Mouse (Mus musculus) heart, embryonic 14.5 days (tissue): Measurements from ENCODE around the gene Thsd4. TPM values are rescaled to one million over a fixed set of nuclear protein-coding genes. Genes with fewer than 3 reads are reported as not detected.

ENCODE experiments used
- ATAC-seq: fragments of 200-750 bp; cut with Nextera tagmentation; 2 replicates; pipeline ENCODE4 v1.8.0; 2017; ENCODE audit warnings: low read depth, moderate TSS enrichment; ENCODE audit not compliant: insufficient number of reproducible peaks, insufficient read depth, low FRiP score
- H3K27ac ChIP-seq, 2 experiments: fragments of 200-500 bp in 1 of 2; fragments of 300-500 bp in 1 of 2; sonication (generic) in 1 of 2; replicated peaks in 1 of 2; 2 replicates each; pipeline ENCODE4 v1.5.1; 2012 to 2014; ENCODE audit warnings: low read depth in 2 of 2, low read length in 2 of 2, control low read depth in 1 of 2, mild to moderate bottlenecking in 1 of 2, mixed read lengths in 1 of 2; ENCODE audit not compliant: control insufficient read depth in 1 of 2, insufficient read depth in 1 of 2
- H3K27me3 ChIP-seq: fragments of 300-500 bp; sonication (generic); 2 replicates; pipeline ENCODE4 v1.6.1; 2014; ENCODE audit warnings: mild to moderate bottlenecking, low read length, control low read depth; ENCODE audit not compliant: control insufficient read depth, insufficient read depth
- H3K36me3 ChIP-seq: fragments of 300-500 bp; sonication (generic); 2 replicates; pipeline ENCODE4 v1.6.1; 2014; ENCODE audit warnings: mild to moderate bottlenecking, control low read depth, low read length, mixed read lengths; ENCODE audit not compliant: control insufficient read depth, insufficient read depth
- H3K4me1 ChIP-seq, 2 experiments: fragments of 200-500 bp in 1 of 2; fragments of 300-500 bp in 1 of 2; sonication (generic) in 1 of 2; 2 replicates each; pipeline ENCODE4 v1.6.1; 2012 to 2014; ENCODE audit warnings: low read length in 2 of 2, control low read depth in 1 of 2, mixed read lengths in 1 of 2; ENCODE audit not compliant: control insufficient read depth in 2 of 2, insufficient read depth in 2 of 2
- H3K4me2 ChIP-seq: fragments of 300-500 bp; sonication (generic); 2 replicates; pipeline ENCODE4 v1.6.1; 2014; ENCODE audit warnings: mild to moderate bottlenecking, low read length
- H3K4me3 ChIP-seq, 2 experiments: fragments of 200-500 bp in 1 of 2; fragments of 300-500 bp in 1 of 2; sonication (generic) in 1 of 2; 2 replicates each; pipeline ENCODE4 v1.5.1; 2012 to 2014; ENCODE audit warnings: low read length in 2 of 2, mild to moderate bottlenecking in 2 of 2, control low read depth in 1 of 2, low read depth in 1 of 2, moderate library complexity in 1 of 2; ENCODE audit not compliant: control insufficient read depth in 1 of 2, insufficient read depth in 1 of 2
- H3K9ac ChIP-seq: fragments of 300-500 bp; sonication (generic); 2 replicates; pipeline ENCODE4 v1.6.1; 2014; ENCODE audit warnings: mild to moderate bottlenecking, low read length
- H3K9me3 ChIP-seq: fragments of 300-500 bp; sonication (generic); 2 replicates; pipeline ENCODE4 v1.6.1; 2016; ENCODE audit warnings: low read length, control low read depth; ENCODE audit not compliant: control insufficient read depth
- WGBS: fragments of 180-500 bp; shearing (Covaris S2); extraction: QIAGEN DNeasy Blood & Tissue Kit; methylation state at CpG from one replicate; pipeline ENCODE4 v1.1.7; 2014; 5-methylcytosine and 5-hydroxymethylcytosine counted together
- polyA plus RNA-seq: library from polyadenylated mRNA; unstranded; fragments of >200 nt; fragmentation: Nextera tagmentation; extraction: Ambion mirVana; gene quantifications from 2 replicates; pipeline ENCODE4 v1.2.1, GENCODE M21; 2014

Gene Thsd4
- polyA plus RNA-seq, 1 experiment from 2014 or later: 9.5 TPM

DNA sequence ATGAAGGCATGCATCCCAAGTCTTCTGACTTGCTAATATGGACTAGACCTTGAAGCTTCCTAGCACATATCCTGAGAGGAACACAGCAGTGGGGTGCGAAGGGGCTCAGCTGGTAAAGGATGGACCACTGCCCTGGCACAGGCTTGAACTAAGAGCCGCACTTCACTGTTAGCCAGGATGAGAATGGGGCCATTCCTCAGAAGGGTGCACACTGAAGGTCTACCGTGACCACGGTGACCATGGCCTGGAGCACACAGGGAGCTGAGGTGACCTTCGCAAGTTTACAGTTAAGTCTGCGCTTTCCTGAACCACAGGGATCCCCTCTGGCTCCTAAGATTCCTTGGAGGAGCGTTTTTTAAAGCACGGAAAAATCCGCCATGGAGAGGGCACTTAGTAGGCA is 406.5 kb downstream of the Thsd4 start:
- Histone ChIP-seq H3K4me3 (no peak overlapping the region), H3K36me3 (no peaks in the 10 kb centered on the region), H3K4me2 (no peak overlapping the region), H3K4me1 (no peaks in the 10 kb centered on the region; a peak in 1 of 4 replicates), H3K27me3 (no peaks in the 10 kb centered on the region), H3K27ac (no peak overlapping the region), H3K9me3 (no peaks in the 10 kb centered on the region), H3K9ac (no peak overlapping the region)
- 88% methylated on average over 9 of the region's 9 CpGs for WGBS
- no peak for ATAC-seq

- Histone ChIP-seq H3K9me3 (no peaks in the 10 kb centered on the region), H3K27ac (no peak overlapping the region), H3K4me3 (no peak overlapping the region), H3K27me3 (no peaks in the 10 kb centered on the region), H3K4me1 (no peaks in the 10 kb centered on the region), H3K9ac (no peak overlapping the region), H3K4me2 (no peak overlapping the region), H3K36me3 (no peaks in the 10 kb centered on the region)
- no peak for ATAC-seq
- WGBS: 76% methylated on average over 5 of the region's 5 CpGs
These were observed 411.6 kb downstream of the Thsd4 start for GRCm38 (mm10) chr9:60110200-60110599.

- H3K27ac ChIP-seq: no peak overlapping the region
- ATAC-seq: no peak
- H3K4me3 ChIP-seq: no peak overlapping the region
- H3K4me2 ChIP-seq: no peak overlapping the region
- no peaks in the 10 kb centered on the region for H3K4me1 ChIP-seq
- no peaks in the 10 kb centered on the region for H3K36me3 ChIP-seq
- no peaks in the 10 kb centered on the region for H3K9me3 ChIP-seq
- no peaks in the 10 kb centered on the region for H3K27me3 ChIP-seq
- 85% methylated on average over 6 of the region's 6 CpGs for WGBS
- H3K9ac ChIP-seq: no peak overlapping the region
These were observed 415.2 kb downstream of the Thsd4 start for GRCm38 (mm10) chr9:60106683-60107082.

- H3K4me2 ChIP-seq: no peak overlapping the region
- H3K9ac ChIP-seq: no peak overlapping the region
- no peak overlapping the region for H3K4me3 ChIP-seq
- WGBS: 15% methylated on average over 1 of the region's 1 CpGs
- no peaks in the 10 kb centered on the region for H3K27me3 ChIP-seq
- no peaks in the 10 kb centered on the region for H3K9me3 ChIP-seq
- H3K4me1 ChIP-seq: no peaks in the 10 kb centered on the region
- H3K27ac ChIP-seq: no peak overlapping the region
- no peaks in the 10 kb centered on the region for H3K36me3 ChIP-seq
- no peak for ATAC-seq
These were observed 415.7 kb downstream of the Thsd4 start for GRCm38 (mm10) chr9:60106106-60106505.

DNA sequence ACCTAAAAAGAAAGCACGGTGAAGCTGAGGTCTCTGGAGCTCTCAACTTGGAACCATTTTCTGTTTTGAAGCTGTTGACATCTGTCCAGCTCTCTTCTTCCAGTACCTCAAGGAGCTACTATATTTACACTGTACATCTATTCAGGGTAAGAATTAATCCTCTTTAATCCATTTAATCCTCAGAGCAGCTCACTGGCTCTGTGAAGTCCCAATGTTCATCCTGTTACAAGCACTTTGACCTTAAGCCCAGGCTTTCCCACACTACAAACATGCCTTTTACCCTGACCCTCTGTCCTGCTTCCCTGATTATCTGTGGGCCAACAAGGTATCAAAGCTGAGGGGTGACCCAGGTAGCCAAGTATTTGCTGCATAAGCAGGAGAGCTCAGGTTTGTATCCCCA is 427.6 kb downstream of the Thsd4 start:
- H3K4me3 ChIP-seq: no peak overlapping the region
- ATAC-seq: no peak
- no peaks in the 10 kb centered on the region for H3K36me3 ChIP-seq
- 24% methylated on average over 1 of the region's 1 CpGs for WGBS
- H3K9me3 ChIP-seq: no peaks in the 10 kb centered on the region
- 0 out of 4 replicates have a peak overlapping the region, but pooled peaks of 1 of the 2 experiments have one; percentile 12 for H3K27ac ChIP-seq
- no peak overlapping the region for H3K9ac ChIP-seq
- peaks cover 4 to 9% of the 10 kb centered on the region in 2 experiments; a peak in 3 of 4 replicates for H3K4me1 ChIP-seq
- no peak overlapping the region for H3K4me2 ChIP-seq
- no peaks in the 10 kb centered on the region for H3K27me3 ChIP-seq

- Histone ChIP-seq H3K4me3 (no peak overlapping the region), H3K27me3 (no peaks in the 10 kb centered on the region), H3K9ac (no peak overlapping the region), H3K4me1 (peaks cover 4 to 9% of the 10 kb centered on the region in 2 experiments; a peak in 3 of 4 replicates), H3K36me3 (no peaks in the 10 kb centered on the region), H3K4me2 (no peak overlapping the region), H3K9me3 (no peaks in the 10 kb centered on the region), H3K27ac (no peak overlapping the region)
- 76% methylated on average over 5 of the region's 5 CpGs for WGBS
- ATAC-seq: no peak
These were observed 429.4 kb downstream of the Thsd4 start for GRCm38 (mm10) chr9:60092428-60092827.

GRCm38 (mm10) chr9:60089441-60089840 is 432.4 kb downstream of the Thsd4 start:
- H3K27ac ChIP-seq: no peak overlapping the region
- no peak overlapping the region for H3K4me2 ChIP-seq
- peaks cover 4 to 6% of the 10 kb centered on the region in 2 experiments; a peak in 3 of 4 replicates for H3K4me1 ChIP-seq
- no peak overlapping the region for H3K4me3 ChIP-seq
- 79% methylated on average over 4 of the region's 4 CpGs for WGBS
- no peaks in the 10 kb centered on the region for H3K36me3 ChIP-seq
- H3K27me3 ChIP-seq: no peaks in the 10 kb centered on the region
- ATAC-seq: no peak
- no peaks in the 10 kb centered on the region for H3K9me3 ChIP-seq
- no peak overlapping the region for H3K9ac ChIP-seq

DNA sequence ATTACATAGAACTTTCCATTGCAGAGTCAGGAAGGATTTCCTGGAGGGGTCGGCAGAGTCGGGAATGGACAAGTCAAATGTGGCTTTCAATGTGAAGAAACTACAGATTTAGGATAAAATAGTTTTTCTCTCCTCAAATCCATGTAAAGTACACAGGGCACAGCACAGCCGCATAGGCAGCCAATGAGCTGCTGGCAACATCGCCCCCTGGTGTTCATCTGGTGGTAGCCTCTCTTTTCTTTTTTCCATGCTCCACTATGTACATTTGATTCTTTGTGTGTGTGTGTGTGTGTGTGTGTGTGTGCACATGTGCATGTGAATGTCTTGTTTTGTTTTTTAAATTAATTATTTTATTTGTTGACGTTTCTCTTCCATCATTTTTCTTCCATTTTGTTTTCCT is 433.7 kb downstream of the Thsd4 start:
- no peak overlapping the region for H3K27ac ChIP-seq
- no peaks in the 10 kb centered on the region for H3K27me3 ChIP-seq
- no peak overlapping the region for H3K4me2 ChIP-seq
- no peak overlapping the region for H3K9ac ChIP-seq
- H3K36me3 ChIP-seq: no peaks in the 10 kb centered on the region
- no peaks in the 10 kb centered on the region for H3K9me3 ChIP-seq
- H3K4me3 ChIP-seq: no peak overlapping the region
- 50% methylated on average over 5 of the region's 5 CpGs for WGBS
- ATAC-seq: no peak
- peaks cover 4 to 6% of the 10 kb centered on the region in 2 experiments; a peak in 3 of 4 replicates for H3K4me1 ChIP-seq
